Mouse (Mus musculus) left cerebral cortex, postnatal 4 days (tissue): ENCODE data around the gene E330034G19Rik. TPM values are rescaled to one million over a fixed set of nuclear protein-coding genes. Genes with fewer than 3 reads are reported as not detected.
"Not testable (repeated sequence)": the region's sequence is repeated elsewhere in the genome, so short reads cannot be mapped to it uniquely, and the experiment has no call there.

Experiments
- DNase-seq: peaks from one replicate; pipeline ENCODE4 v3.0.0-alpha.2; 2022
- intact Hi-C: fragments of 180-260 bp; cut with DNase I; formaldehyde crosslinking; loops from one replicate; pipeline ENCODE4 v1.15.1; 2025
- total RNA-seq, 2 experiments: library from RNA; stranded (reverse); gene quantifications; 2 replicates each; pipeline ENCODE4 v1.2.3; 2021

The E330034G19Rik gene
- not detected for total RNA-seq

- no peak for DNase-seq
- intact Hi-C loops: no loop called here
Measured at GRCm38 (mm10) chr14:24292914-24293313, at the start of gene E330034G19Rik. E330034G19Rik (plus strand) TSS chr14:24293214.

- intact Hi-C loops: loop anchor here (10.0 kb wide), 1 partner anchor 60 kb away; no protein-coding TSS in a partner anchor
- DNase-seq: no peak
Measured at GRCm38 (mm10) chr14:24244330-24245176, 48.5 kb upstream of the E330034G19Rik start.

GRCm38 (mm10) chr14:24245177-24246081 is 47.6 kb upstream of the E330034G19Rik start, which contains the start of gene Dlg5:
Dlg5 (minus strand) TSS chr14:24245920.
- intact Hi-C loops: loop anchor here (10.0 kb wide), 1 partner anchor 61 kb away; no protein-coding TSS in a partner anchor
- peak; percentile 67 for DNase-seq

- no peak for DNase-seq
- intact Hi-C loops: loop anchor here (10.0 kb wide), 1 partner anchor 65 kb away; no protein-coding TSS in a partner anchor
Measured at GRCm38 (mm10) chr14:24249926-24250325, 43.1 kb upstream of the E330034G19Rik start.

GRCm38 (mm10) chr14:24251326-24251725 is 41.7 kb upstream of the E330034G19Rik start:
- no peak for DNase-seq
- intact Hi-C loops: no loop called here

- intact Hi-C loops: no loop called here
- no peak for DNase-seq
Measured at GRCm38 (mm10) chr14:24253611-24254202, 39.3 kb upstream of the E330034G19Rik start.

GRCm38 (mm10) chr14:24255956-24256355 is 37.1 kb upstream of the E330034G19Rik start:
- intact Hi-C loops: no loop called here

GRCm38 (mm10) chr14:24260391-24260790 is 32.6 kb upstream of the E330034G19Rik start:
- intact Hi-C loops: no loop called here
- DNase-seq: no peak

More at GRCm38 (mm10) chr14:24255956-24256355, 37.1 kb upstream of the E330034G19Rik start:
- DNase-seq: no peak

GRCm38 (mm10) chr14:24262382-24262781 is 30.6 kb upstream of the E330034G19Rik start:
- intact Hi-C loops: no loop called here
- DNase-seq: no peak

GRCm38 (mm10) chr14:24262915-24263314 is 30.1 kb upstream of the E330034G19Rik start:
- intact Hi-C loops: no loop called here
- no peak for DNase-seq

GRCm38 (mm10) chr14:24269571-24269970 is 23.4 kb upstream of the E330034G19Rik start:
- intact Hi-C loops: no loop called here
- no peak for DNase-seq

- intact Hi-C loops: loop anchor here (5.0 to 10.0 kb wide), 3 partner anchors 91 to 259 kb away; partner anchors contain the start of gene Kcnma1
- DNase-seq: no peak
Measured at GRCm38 (mm10) chr14:24273575-24273974, 19.4 kb upstream of the E330034G19Rik start.

- DNase-seq: no peak
- intact Hi-C loops: loop anchor here (10.0 kb wide), 1 partner anchor 261 kb away; the partner anchor contains the start of gene Kcnma1
Measured at GRCm38 (mm10) chr14:24275534-24275933, 17.5 kb upstream of the E330034G19Rik start.

GRCm38 (mm10) chr14:24281278-24281677 is 11.7 kb upstream of the E330034G19Rik start:
- intact Hi-C loops: no loop called here

GRCm38 (mm10) chr14:24282276-24282675 is 10.7 kb upstream of the E330034G19Rik start:
- intact Hi-C loops: no loop called here
- no peak for DNase-seq

More at GRCm38 (mm10) chr14:24281278-24281677, 11.7 kb upstream of the E330034G19Rik start:
- DNase-seq: no peak

- intact Hi-C loops: no loop called here
- no peak for DNase-seq
Measured at GRCm38 (mm10) chr14:24286136-24286535, 6.9 kb upstream of the E330034G19Rik start.

- intact Hi-C loops: no loop called here
- DNase-seq: no peak
Measured at GRCm38 (mm10) chr14:24290726-24291125, 2.3 kb upstream of the E330034G19Rik start.

- DNase-seq: no peak
- intact Hi-C loops: no loop called here
Measured at GRCm38 (mm10) chr14:24293631-24294030, 617 bp downstream of the E330034G19Rik start.

GRCm38 (mm10) chr14:24302126-24302525 is 9.1 kb downstream of the E330034G19Rik start:
- DNase-seq, intact Hi-C loops: not testable (repeated sequence)

GRCm38 (mm10) chr14:24306667-24307066 is 13.7 kb downstream of the E330034G19Rik start:
- DNase-seq: no peak
- intact Hi-C loops: no loop called here
